Mouse (Mus musculus): Measurements from ENCODE around the gene Pml.

Gene Pml

DNA sequence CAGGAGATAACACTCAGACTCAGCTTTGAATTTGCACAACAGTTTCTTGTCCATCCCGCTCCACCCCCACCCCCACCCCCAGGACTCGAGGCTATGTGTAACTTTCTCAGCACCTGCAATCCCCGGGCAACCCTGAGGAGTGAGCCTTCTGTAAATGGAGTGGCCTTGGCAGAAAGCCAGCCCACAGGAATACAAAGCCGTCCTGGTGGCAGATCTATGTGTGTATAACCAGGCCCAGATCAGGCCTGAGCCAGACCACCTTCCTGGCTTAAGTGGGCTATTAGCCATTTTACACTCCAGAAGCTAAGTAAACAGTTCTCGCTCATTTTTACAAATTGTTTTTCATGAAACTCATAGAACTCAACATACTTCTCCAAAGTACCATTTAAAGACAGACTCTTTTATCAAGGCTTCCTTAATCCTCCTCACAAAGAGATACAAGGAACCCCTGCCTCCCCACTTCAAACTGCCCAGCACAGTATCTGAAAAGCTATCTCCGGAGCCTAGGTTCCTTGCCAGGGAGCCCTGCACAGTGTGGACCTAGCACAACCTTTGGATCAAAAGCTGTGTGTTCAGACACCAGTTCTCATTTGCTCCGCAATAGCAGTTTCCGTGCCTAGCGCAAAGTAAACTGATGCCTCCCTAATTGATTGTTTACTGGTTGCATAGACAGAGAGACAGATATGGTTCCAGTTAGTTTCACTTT, 7.7 kb downstream of the Pml start:
- peak; percentile 43 for DNase-seq (ENCODE audit: low read depth, low spot score)

DNA sequence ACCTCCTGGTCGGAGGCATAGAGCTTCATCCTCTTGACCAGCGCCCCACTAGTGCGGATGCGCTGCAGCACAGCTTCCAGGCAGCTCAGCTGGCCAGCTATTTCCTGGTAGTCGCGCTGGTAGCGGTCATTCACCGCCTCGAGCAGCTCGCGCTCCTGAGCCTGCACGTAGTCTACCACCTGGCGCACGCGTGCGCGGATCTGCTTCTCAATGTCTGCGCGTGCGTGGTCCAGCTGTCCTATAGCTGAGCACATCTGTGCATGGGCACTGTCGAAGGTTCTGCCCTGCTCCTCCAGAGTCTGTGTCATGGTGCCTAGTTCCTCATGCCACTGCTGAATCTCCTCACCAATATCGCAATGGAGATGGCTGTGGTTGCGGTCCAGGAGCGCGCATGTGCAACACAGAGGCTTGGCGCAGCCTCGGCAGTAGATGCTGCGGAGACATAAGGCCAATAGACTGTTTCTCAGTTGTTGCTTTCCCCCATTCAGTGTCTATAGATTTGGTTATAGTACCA, 15.0 kb downstream of the Pml start:
- DNase-seq (ENCODE audit: low read depth, low spot score): no peak

DNA sequence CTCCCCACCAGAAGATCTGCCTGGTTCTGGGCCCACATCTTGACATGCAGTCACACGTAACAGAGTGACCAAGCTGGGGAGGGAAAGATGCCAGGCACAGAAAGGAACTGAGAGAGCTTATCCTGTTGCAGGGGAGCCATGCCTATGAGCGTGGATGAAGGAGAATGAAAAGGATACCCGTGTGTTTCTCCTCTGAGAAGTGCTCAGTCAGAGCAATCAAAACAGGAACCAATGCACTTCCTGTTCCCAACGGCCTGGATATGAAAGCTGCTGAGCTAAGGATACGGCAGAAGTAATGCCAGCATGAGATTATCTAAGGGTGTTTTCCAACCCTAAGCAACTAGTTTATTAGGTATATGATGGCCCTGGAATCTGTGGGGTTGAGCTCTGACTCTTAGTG, 17.2 kb downstream of the Pml start:
- no peak for DNase-seq (ENCODE audit: low read depth, low spot score)

DNA sequence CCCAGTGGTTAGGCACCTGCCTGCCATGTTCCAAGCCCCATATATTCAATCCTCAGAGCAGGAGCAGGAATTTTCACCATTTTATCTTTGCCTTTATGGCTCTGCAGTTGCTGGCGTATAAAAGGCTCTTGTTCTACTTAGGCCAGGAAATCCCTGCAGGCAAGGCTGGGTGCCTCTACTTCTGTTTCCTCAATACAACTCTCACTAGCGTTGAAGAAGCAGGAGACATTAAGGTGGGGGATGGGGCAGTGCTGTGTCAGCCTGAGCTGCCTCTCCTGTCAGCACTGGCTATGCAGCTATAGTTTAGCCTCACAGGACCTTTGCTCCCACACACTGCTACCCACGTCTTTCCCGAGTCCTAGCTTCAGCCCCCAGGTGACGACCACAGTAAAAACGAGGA, 17.8 kb downstream of the Pml start:
- no peak for DNase-seq (ENCODE audit: low read depth, low spot score)

DNA sequence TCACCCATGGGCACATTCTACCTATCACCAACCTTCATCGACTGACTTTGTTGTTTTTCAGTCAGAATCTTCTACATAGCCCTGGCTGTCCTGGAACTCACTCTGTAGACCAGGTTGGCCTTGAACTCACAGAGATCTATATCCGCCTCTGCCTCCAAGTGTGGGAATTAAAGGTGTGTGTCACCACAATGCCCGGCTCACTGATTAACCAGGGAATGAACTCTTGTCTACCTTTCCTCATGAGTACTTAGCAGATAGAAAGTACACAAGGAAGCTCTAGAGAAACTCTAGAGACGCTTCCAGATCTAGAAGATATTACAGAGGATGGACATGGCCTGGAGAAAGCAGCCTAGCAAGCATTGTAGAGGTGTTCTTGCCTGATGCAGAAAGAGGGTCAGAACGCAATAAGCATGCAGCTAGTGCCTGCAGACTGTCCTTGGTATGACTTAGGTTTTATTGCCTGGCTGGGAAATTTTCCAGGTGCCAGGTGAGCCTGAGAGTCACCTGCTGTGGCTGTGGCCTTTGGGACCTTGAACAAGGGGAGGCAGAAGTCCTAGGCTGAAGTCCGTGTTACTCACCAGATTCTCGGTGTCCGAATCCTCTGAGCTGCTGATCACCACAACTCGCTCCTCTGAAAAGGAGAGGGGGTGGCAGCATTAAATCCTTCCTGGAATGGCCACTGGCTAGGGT, 20.7 kb downstream of the Pml start:
- no peak for DNase-seq (ENCODE audit: low read depth, low spot score)

DNA sequence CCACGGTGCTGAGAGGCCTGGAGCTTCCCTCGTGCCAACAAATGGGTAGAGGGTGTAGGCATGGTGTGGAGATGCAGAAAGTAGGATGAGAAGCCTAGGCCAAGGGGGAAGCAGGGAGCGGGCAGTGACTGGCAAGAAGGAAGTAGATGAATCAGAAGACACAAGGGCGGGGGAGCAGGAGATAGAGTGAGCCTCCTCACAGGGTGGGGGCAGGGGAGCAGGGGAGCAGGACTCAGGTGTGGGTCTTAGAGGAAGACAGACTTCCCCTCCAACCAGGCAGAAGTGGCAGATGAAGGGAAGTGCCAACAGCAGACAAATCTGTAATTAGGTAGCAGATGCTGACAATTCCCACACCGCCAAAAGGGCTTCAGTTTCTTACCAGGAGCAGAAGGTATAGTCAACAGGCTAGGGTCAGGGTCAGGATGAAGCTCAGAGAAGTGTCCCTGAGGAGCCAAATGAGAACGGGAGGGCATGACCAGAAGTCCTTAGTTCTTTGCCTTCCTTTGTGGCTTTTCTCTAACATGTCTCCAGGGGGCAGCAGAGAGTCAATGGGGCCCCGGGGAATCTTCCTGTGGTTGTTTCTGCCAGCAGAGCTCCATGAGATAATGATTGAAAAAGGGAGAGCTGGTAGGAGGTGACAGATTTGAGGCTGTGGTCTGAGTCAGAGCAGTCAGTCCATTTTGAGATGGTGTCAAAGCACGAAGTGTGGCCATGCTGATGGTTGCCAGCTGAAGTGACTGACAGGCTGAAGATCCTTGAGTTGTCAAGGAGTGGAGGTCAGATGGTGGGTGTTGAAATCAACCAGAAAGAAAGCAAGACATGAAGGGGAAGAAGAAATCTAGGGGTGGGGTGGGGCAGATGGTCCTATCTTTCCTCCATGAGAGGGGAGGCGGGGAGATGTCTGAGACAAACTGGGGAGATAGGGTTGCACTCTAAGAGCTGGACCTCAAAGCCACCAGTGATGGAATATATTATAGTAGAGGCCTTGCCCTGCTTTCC, 23.4 kb downstream of the Pml start:
- DNase-seq (ENCODE audit: low read depth, low spot score): peak; percentile 52

DNA sequence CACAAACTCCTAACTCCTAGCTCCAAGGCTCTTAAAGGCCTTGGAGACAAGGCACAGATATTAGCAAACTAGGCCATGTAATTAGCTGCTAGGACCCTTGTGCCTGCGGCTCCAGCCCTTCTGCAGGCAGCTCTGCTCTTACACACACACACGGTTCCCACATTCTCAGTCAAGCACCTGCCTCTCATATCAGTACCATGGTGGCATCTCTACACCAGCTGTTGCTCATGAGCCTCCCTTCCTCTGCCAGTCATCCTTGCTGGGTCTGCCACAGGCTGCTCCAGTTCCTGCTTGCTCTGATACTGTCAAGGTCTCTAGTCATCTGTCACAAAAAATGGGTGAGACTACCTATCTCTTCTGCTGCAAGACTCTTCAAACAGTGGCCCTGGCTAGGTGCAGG, 25.2 kb downstream of the Pml start:
- DNase-seq (ENCODE audit: low read depth, low spot score): no peak

DNA sequence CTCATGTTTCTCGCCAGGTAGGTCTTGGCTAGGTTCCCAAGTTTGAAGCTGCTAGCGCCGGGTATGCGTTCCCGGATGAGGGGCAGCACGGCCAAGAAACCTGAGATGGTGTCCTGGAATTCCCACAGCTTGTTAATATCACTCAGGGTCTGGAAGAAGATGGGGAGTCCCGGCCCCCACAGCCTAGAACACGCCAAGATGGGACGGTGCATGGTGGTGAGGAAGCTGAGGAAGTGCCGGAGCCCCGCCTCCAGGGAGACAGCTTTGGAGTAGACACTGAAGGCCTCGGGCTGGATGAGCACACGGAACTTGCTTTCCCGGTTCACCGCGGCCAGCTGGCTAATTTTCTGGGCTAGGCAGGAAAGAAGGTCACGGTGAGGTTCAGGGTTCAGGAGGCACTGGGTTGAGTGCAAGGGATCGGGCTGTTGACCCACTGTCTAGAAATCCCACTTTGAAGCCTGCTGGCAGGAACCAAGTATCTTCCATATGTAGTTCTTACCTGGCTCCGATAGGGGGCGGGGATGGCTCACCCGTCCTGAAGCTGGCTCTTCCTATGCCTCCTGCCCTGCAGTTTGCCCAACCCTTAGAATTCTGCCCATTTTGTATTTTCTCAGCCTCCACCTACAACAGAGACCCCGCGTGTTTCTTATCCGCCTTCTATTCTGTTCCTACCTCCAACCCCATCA, 29.2 kb downstream of the Pml start:
- DNase-seq (ENCODE audit: low read depth, low spot score): peak; percentile 48

DNA sequence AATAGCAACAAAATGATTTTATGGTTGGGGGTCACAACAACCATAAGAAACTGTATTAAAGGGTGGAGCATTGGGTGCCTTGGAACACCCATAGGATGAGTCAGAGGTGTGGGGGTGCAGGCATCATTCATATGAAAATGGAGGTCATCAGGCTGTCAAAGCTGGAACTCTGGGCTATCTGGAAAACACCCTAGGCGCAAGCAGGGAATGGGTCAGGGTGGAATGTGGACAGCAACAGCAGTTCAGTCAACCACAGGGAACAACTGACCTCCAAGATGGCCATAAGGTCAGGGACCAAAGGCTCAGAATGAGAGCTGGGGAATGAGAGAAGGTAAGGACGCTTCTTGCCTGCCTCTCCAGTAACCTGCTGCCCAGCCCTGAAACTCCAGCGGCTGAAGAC, 31.0 kb downstream of the Pml start:
- no peak for DNase-seq (ENCODE audit: low read depth, low spot score)

DNA sequence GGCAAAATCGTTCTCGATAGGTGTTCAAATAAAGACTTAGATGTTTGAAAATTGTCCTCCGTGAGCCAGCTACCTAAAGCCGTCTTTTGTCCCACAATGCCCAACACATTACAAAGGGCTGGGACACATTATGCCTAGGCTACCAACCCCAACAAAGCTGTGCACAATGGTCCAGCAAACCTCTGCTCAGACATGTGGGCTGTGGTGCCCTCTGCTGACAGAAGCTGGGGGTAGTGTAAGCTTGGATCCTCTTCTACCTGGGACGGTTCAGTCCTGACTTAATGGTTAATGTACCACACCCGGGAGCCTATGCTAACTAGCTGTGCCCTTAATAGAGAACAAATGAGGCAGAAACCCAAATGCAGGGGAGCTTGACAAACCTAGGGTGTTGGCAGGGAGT, 33.2 kb downstream of the Pml start:
- DNase-seq (ENCODE audit: low read depth, low spot score): peak; percentile 53

DNA sequence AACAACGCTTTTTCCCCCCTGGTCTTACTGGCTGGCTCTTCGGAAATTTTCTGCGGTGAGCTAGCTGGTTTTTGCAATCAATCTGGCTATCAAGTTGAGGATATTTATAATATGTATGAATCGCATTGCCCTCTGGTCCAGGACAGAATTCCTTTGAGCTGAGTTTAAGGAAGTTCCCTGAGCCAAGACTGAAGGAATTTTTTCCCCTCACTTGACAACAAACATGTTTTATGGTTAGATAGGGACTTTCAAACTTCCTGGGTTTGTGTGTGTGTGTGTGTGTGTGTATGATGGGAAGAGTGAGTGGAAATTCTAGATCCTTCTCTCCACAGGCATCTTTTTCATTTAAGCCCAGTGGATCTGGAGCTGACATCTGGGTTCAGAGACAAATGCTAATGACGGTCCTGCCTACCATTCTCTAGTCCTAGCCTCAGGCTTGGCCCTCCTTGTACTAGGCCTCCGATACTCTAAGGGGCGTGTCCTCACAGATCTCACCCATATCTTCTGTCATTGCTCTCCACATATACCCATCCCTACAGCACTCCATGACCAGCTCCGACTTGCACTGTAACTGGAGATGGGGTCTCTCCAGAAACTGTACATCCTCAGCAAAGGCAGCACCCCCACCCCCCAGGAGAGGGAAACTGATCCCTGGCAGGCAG, 34.9 kb downstream of the Pml start:
- DNase-seq (ENCODE audit: low read depth, low spot score): no peak

DNA sequence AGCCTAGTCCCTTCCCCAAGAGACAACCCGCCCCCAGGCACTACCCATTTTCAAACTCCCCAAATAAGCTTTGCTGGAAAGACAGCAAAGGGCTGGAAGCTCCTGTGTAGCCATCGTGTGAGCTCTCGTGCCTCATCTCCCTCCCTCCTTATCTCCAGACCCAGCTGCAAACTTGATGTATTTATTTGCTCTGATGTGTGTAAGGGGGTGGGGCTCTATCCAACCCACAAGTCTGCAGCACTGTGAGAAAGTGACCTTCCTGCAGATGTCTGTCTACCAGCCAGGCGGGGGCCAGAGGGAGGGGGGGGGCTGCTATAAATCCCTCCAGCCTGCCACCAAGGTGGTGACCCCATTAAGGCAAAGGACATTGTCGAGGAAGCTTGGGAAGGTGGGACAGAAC, 35.7 kb downstream of the Pml start:
- no peak for DNase-seq (ENCODE audit: low read depth, low spot score)

DNA sequence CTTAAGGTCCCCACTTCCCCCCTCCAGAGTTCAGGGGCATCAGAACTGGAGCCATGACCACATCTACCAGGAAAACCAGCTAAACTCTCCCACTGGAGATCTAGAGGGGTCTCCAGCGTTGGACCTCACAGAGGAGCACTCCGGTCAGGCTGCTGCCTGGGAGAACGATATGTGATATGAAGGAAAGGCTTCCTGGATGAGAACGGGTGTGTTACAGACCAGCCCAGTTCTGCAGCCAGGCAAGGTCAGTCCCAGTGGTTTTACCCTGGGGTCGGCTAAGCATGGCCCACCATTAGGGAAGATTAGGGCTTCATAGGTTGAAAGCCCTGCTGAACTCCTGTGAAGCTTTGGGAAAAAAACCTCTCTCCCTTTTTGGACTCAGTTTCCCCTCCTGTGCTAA, 36.2 kb downstream of the Pml start:
- no peak for DNase-seq (ENCODE audit: low read depth, low spot score)

DNA sequence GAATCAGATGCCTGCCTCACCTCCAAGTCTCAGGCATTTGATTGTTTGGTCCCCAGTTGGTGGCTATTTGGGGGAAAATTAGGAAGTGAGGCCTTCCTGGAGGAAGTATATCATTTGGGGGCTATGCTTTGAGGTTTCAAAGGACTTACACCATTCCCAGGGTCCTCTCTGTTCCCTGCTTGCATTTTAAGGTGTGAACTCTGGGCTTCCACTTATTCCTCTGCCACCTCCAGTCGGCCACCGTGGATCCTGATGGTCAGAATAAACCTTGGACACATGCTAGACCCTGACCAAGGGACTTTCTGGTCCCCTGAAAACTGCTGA, 39.3 kb downstream of the Pml start:
- no peak for DNase-seq (ENCODE audit: low read depth, low spot score)

DNA sequence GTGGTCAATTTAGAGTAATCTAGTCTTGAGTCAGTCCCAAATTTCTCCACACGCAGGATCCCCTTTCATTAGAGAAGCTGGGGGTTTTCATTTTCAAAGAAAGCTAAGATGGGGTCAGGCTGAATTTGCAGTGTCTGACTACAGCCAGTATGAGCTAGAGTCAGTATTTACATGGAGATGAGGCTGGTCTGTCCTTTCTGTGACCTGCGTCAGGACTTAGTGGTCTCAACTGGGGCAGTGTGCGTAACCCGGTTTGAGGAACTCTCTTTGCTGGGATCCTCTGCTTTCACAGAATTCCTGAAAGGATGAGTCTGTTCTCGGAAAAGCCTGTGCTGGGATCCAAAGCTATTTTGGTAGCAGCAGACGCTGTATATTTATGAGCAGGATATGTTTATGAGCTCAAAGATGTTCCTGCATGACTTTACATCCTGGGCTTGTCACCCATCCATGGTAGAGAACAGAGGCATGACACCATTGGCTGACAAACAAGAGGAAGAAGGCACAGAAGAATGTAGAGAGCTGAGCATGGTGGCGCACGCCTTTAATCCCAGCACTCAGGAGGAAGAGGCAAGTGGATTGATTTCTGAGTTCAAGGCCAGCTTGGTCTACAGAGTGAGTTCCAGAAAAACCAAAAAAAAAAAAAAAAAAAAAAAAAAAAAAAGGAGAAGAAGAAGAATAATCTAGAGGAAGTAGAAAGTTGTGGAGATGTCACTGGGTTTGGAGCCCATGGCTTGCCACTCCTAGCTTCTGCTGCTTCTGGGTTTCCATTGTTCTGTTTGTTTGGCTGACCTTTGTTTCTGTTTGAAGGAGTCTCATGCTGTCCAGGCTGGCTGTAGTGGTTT, 39.9 kb downstream of the Pml start:
- no peak for DNase-seq (ENCODE audit: low read depth, low spot score)

DNA sequence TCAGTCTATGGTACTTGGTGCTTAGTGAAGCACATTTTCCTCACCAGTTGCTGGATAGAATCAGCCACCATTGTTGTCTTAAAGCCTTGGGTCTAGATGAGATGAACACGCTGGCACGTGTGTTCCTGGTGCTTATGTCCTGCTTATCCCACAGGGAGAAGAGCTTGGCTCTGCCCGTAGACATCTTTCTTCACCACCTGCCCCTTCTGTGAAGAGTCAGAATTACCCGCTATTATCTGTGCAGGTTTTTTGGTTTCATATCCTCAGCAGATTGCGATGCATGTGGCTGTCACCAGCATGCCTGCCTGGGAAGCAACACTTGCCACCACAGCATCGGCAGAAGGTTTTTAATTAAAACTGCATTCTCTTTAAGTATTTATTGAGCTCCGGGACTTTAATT, 43.6 kb downstream of the Pml start:
- DNase-seq (ENCODE audit: low read depth, low spot score): no peak

DNA sequence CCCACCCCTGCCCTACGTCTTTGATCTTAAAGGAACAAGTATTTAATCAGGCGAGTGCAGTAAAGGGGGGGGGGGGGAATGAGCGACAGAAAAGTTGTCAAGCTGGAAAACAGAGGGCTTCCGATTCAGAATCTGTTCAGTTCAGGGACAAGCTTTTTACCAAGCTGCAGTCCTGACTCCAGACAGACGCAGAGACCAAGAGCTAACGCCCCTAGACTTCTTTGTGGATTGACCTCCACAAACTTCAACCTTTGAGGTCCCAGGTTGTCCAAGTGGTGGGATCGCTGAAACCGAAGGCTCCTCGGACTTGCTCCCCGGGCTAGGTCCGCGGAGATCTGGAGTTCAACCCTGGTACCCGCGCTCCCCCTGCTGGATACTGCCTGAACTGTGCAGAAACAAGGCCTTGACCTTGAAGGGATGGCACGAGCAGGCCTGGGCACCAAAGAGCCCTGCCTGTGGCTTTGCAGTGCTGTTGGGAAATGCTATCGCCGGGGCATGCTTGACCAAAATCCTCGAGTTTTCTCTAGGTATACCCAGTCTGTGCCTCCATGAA, 45.1 kb downstream of the Pml start:
- DNase-seq (ENCODE audit: low read depth, low spot score): peak; percentile 91

DNA sequence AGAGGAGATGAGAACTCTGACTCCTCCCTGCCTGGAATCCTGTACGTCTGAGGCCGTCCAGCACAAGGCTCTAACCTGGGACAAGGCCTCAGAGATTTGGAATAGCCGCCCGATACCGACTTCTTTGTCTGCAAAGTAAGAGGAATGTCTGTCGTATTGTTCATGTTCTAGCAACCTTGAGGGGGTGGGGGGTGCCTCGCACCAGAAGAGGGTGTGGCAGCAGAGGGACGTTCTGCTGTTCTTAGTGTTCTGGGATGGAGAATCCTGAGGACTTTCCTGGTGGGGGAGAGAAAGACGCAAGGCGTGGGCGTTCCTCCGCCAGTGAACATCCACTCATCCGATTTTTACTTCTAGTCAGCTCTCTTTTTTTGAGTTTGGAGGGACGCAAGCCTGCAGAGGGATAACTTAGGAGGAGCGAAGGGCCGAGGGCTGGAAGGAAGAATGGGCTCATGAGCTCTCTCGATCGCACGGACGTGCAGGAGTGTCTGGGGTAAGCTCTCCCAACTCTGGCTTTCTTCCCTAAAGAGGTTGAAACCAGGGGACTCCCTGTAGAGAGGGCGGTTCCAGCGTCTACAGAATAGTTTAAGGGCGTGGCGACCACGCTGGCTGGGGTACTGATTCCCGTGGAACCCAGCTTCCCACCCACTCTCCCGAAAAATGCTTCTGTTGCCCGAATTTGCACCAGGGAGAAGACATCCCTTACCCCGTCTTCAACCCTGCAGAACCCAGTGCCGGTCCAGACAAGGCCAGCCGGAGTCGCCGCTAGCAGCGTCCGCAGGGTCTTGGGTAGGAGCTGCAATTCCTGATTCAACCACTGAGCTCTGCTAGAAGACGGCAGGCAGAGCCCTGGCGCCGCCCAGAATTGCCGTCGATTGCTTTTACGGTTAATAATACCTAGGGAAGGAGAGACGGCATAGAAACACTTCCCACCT, 45.8 kb downstream of the Pml start, which contains the start of the genes Islr and Islr2:
TSS of gene Islr (minus strand) at position 791 of the 932 bp plus-strand sequence.
TSS of gene Islr2 (minus strand) at position 804 of the 932 bp plus-strand sequence.
- peak; percentile 85 for DNase-seq (ENCODE audit: low read depth, low spot score)
